Mouse (Mus musculus) midbrain, embryonic 11.5 days (tissue): ENCODE results near the gene Fem1a. TPM values are rescaled to one million over a fixed set of nuclear protein-coding genes. Genes with fewer than 3 reads are reported as not detected.
A peak's percentile ranks its signal among the peaks of the same experiment; 100 is the strongest.

Source experiments
- ATAC-seq: fragments of 200-750 bp; cut with Nextera tagmentation; 2 replicates; pipeline ENCODE4 v1.8.0; 2017; ENCODE audit warnings: moderate TSS enrichment, moderate library complexity; ENCODE audit not compliant: low FRiP score
- DNase-seq: peaks from one replicate; pipeline ENCODE4 v3.0.0; 2015; ENCODE audit warnings: low spot score; ENCODE audit errors: missing footprints
- H3K27ac ChIP-seq: fragments of 300-500 bp; sonication (generic); 2 replicates; pipeline ENCODE4 v1.5.1; 2014; ENCODE audit warnings: low read depth, low read length
- H3K27me3 ChIP-seq: fragments of 300-500 bp; sonication (generic); 2 replicates; pipeline ENCODE4 v1.6.1; 2014; ENCODE audit warnings: mild to moderate bottlenecking, low read length, moderate library complexity, mixed read lengths; ENCODE audit not compliant: control insufficient read depth, insufficient read depth
- H3K36me3 ChIP-seq: fragments of 300-500 bp; sonication (generic); 2 replicates; pipeline ENCODE4 v1.6.1; 2014; ENCODE audit warnings: mild to moderate bottlenecking, low read length, moderate library complexity, mixed read lengths; ENCODE audit not compliant: control insufficient read depth, insufficient read depth
- H3K4me1 ChIP-seq: fragments of 300-500 bp; sonication (generic); 2 replicates; pipeline ENCODE4 v1.6.1; 2014; ENCODE audit warnings: low read length; ENCODE audit not compliant: control insufficient read depth, insufficient read depth
- H3K4me2 ChIP-seq: fragments of 300-500 bp; sonication (generic); 2 replicates; pipeline ENCODE4 v1.6.1; 2014; ENCODE audit warnings: mild to moderate bottlenecking, moderate library complexity
- H3K4me3 ChIP-seq: fragments of 300-500 bp; sonication (generic); 2 replicates; pipeline ENCODE4 v1.5.1; 2014; ENCODE audit warnings: low read depth, low read length
- H3K9ac ChIP-seq: fragments of 300-500 bp; sonication (generic); 2 replicates; pipeline ENCODE4 v1.6.1; 2014; ENCODE audit warnings: low read length
- H3K9me3 ChIP-seq: fragments of 300-500 bp; sonication (generic); 2 replicates; pipeline ENCODE4 v1.6.1; 2016; ENCODE audit warnings: low read length; ENCODE audit not compliant: control insufficient read depth
- WGBS: fragments of 180-500 bp; shearing (Covaris S2); extraction: QIAGEN DNeasy Blood & Tissue Kit; methylation state at CpG from one replicate; pipeline ENCODE4 v1.1.7; 2014; 5-methylcytosine and 5-hydroxymethylcytosine counted together
- polyA plus RNA-seq: library from polyadenylated mRNA; unstranded; fragments of >200 nt; fragmentation: Nextera tagmentation; extraction: Ambion mirVana; gene quantifications from 2 replicates; pipeline ENCODE4 v1.2.1, GENCODE M21; 2014

Gene Fem1a
- 12.6 and 12.7 TPM in 2 replicates for polyA plus RNA-seq

GRCm38 (mm10) chr17:56256239-56256881 is at the start of gene Fem1a:
TSS of gene Fem1a (plus strand) at chr17:56256810.
- no peaks in the 10 kb centered on the region for H3K9me3 ChIP-seq
- DNase-seq = peak; percentile 99
- under 1% methylated on average over 28 of the region's 28 CpGs for WGBS

GRCm38 (mm10) chr17:56206986-56207674 is 49.5 kb upstream of the Fem1a start:
- ATAC-seq (no peak), DNase-seq (no peak)
- Histone ChIP-seq H3K36me3 (peaks cover 38% of the 10 kb centered on the region), H3K4me1 (no peaks in the 10 kb centered on the region), H3K9me3 (no peaks in the 10 kb centered on the region), H3K4me3 (no peak overlapping the region), H3K27me3 (no peaks in the 10 kb centered on the region), H3K9ac (no peak overlapping the region), H3K4me2 (no peak overlapping the region), H3K27ac (no peak overlapping the region)
- WGBS = 82% methylated on average over 6 of the region's 6 CpGs

More at GRCm38 (mm10) chr17:56256239-56256881, at the start of gene Fem1a:
- peak; percentile 93 for ATAC-seq
- peak within 1 kb of the TSS; percentile 74 for H3K4me3 ChIP-seq
- peaks cover 6% of the 10 kb centered on the region for H3K4me1 ChIP-seq
- H3K9ac ChIP-seq = peak within 1 kb of the TSS; percentile 64
- H3K27me3 ChIP-seq = no peaks in the 10 kb centered on the region
- peak within 1 kb of the TSS; percentile 91 for H3K4me2 ChIP-seq
- peak within 1 kb of the TSS; percentile 75 for H3K27ac ChIP-seq
- peaks cover 6% of the 10 kb centered on the region; the same call in 1 of the 2 replicates for H3K36me3 ChIP-seq

GRCm38 (mm10) chr17:56207963-56208530 is 48.6 kb upstream of the Fem1a start:
- Histone ChIP-seq H3K4me3 (no peak overlapping the region), H3K9me3 (no peaks in the 10 kb centered on the region), H3K4me1 (no peaks in the 10 kb centered on the region), H3K27ac (no peak overlapping the region), H3K36me3 (peaks cover 30% of the 10 kb centered on the region), H3K9ac (no peak overlapping the region), H3K4me2 (no peak overlapping the region), H3K27me3 (no peaks in the 10 kb centered on the region)
- ATAC-seq (no peak), DNase-seq (no peak)
- WGBS = 94% methylated on average over 9 of the region's 9 CpGs

- 93% methylated on average over 3 of the region's 3 CpGs for WGBS
- no peak for DNase-seq
- H3K9ac ChIP-seq = no peak overlapping the region
- no peaks in the 10 kb centered on the region for H3K4me1 ChIP-seq
- no peaks in the 10 kb centered on the region for H3K9me3 ChIP-seq
- H3K27ac ChIP-seq = no peak overlapping the region
- H3K27me3 ChIP-seq = no peaks in the 10 kb centered on the region
- peaks cover 27% of the 10 kb centered on the region for H3K36me3 ChIP-seq
- H3K4me3 ChIP-seq = no peak overlapping the region
- H3K4me2 ChIP-seq = no peak overlapping the region
- no peak for ATAC-seq
These were observed 47.8 kb upstream of the Fem1a start for GRCm38 (mm10) chr17:56208821-56209220.

GRCm38 (mm10) chr17:56211090-56211489 is 45.5 kb upstream of the Fem1a start:
- H3K4me1 ChIP-seq = no peaks in the 10 kb centered on the region
- no peaks in the 10 kb centered on the region for H3K27me3 ChIP-seq
- no peak overlapping the region for H3K27ac ChIP-seq
- no peaks in the 10 kb centered on the region for H3K9me3 ChIP-seq
- no peak overlapping the region for H3K4me2 ChIP-seq
- H3K36me3 ChIP-seq = peaks cover 10% of the 10 kb centered on the region
- no peak overlapping the region for H3K9ac ChIP-seq
- H3K4me3 ChIP-seq = no peak overlapping the region
- WGBS = 93% methylated on average over 2 of the region's 2 CpGs
- no peak for ATAC-seq
- DNase-seq = no peak

- DNase-seq = no peak
- H3K9ac ChIP-seq = no peak overlapping the region
- H3K4me1 ChIP-seq = peaks cover 7% of the 10 kb centered on the region
- peaks cover 10% of the 10 kb centered on the region for H3K36me3 ChIP-seq
- H3K27ac ChIP-seq = no peak overlapping the region
- H3K4me3 ChIP-seq = no peak overlapping the region
- H3K4me2 ChIP-seq = no peak overlapping the region
- ATAC-seq = no peak
- no peaks in the 10 kb centered on the region for H3K9me3 ChIP-seq
- WGBS = 82% methylated on average over 6 of the region's 6 CpGs
- no peaks in the 10 kb centered on the region for H3K27me3 ChIP-seq
These were observed 43.9 kb upstream of the Fem1a start for GRCm38 (mm10) chr17:56212676-56213075.

- H3K27me3 ChIP-seq = no peaks in the 10 kb centered on the region
- H3K27ac ChIP-seq = no peak overlapping the region
- ATAC-seq = no peak
- no peak overlapping the region for H3K9ac ChIP-seq
- no peaks in the 10 kb centered on the region for H3K9me3 ChIP-seq
- peaks cover 11% of the 10 kb centered on the region for H3K4me1 ChIP-seq
- no peak overlapping the region for H3K4me2 ChIP-seq
- no peak overlapping the region for H3K4me3 ChIP-seq
- no peak for DNase-seq
- H3K36me3 ChIP-seq = peaks cover 7% of the 10 kb centered on the region
- WGBS = 91% methylated on average over 1 of the region's 1 CpGs
These were observed 42.4 kb upstream of the Fem1a start for GRCm38 (mm10) chr17:56214229-56214628.

GRCm38 (mm10) chr17:56217670-56218069 is 38.9 kb upstream of the Fem1a start:
- Histone ChIP-seq H3K4me3 (peak overlapping the region; percentile 92), H3K36me3 (no peaks in the 10 kb centered on the region; the same call in 1 of the 2 replicates), H3K4me1 (peaks cover 13% of the 10 kb centered on the region), H3K27ac (no peak overlapping the region), H3K9ac (peak overlapping the region; percentile 89), H3K27me3 (no peaks in the 10 kb centered on the region), H3K4me2 (peak overlapping the region; percentile 85), H3K9me3 (no peaks in the 10 kb centered on the region)
- DNase-seq (no peak), ATAC-seq (no peak)
- 77% methylated on average over 13 of the region's 13 CpGs for WGBS
